Mouse (Mus musculus) stomach, postnatal 0 days (tissue): ENCODE results near the gene Cox10.

Experiments used
- CTCF ChIP-seq: IDR thresholded peaks from 2 replicates; pipeline ENCODE4 v1.5.1; 2016; ENCODE audit warnings: antibody characterized with exemption, low read depth, mild to moderate bottlenecking, moderate library complexity
- EP300 ChIP-seq: optimal IDR thresholded peaks from 2 replicates; pipeline ENCODE3; 2016; ENCODE audit warnings: antibody characterized with exemption

DNA sequence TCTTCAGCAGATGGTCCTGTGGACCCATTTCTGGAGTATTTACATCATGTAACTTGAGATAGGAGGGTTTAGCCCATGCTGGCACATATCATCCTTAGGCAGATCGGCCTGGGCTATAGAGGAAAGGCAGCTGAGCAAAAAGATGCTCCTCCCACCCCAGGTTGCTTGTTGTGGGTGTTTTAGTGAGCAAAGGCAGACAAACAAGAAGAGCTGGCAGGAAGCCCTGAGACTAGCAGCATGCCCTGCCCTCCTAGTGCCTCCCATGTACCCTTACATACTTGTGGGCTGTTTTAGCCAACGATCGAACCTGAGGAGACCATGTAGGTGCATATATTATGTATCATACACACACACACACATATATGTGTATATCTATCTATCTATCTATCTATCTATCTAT, 135.3 kb downstream of the Cox10 start:
- TF ChIP-seq CTCF (no peak), EP300 (no peak)
